Mouse (Mus musculus): ENCODE measurements around the gene Pxmp2. TPM values are rescaled to one million over a fixed set of nuclear protein-coding genes. Genes with fewer than 3 reads are reported as not detected.

Gene Pxmp2
- total RNA-seq, 1 experiment = 16.9 TPM

DNA sequence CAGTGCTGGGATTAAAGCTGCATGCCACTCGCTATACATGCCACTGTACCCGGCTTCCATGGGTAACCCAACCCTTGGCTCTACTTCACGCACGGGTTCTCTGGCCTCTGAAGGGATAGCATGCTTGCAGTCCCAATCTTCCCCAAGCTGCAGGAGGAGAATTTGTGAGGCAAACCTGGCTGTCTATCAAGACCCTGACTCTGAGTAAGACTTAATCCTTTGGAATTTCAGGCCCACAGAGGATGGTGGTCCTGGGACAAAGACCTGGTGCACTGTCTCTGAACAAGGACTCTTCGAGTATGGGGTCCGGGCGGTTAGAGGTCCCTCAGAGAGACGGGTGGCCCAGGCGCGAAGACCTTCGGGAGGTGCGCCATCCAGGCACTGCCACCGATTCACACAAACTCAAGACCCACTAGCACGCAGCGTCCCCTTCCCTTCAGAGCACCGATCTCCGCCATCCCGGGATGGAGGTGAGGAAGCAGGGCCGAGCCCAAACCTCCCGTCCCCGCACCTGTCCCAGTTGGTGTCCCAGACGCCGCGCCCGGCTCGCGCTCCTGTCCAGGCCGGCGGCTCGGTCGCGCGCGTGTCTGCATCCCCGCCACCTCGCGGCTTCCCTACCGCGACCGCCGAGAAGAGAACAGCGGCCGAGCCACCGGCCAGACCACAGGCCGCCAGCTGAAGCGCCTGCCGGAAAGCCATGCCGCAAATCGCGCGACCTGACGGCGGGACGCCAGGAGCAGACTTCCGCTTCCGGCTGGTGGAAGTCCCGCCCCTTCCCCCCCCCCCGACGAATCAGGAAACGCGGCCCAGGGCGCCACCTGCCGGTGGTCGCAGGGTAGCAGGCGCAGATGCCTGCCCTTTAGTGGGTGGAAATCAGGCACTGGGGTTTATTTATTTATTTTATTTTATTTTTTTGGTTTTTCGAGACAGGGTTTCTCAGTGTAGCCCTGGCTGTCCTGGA is 16.6 kb downstream of the Pxmp2 start, which contains the start of gene Pgam5:
Gene Pgam5 (minus strand): TSS at position 773 of the 961 bp plus-strand sequence.
- H3K9ac ChIP-seq (ENCODE audit: insufficient read depth, low read depth, low read length, poor library complexity, severe bottlenecking) = peak within 1 kb of the TSS; percentile 97
- peak within 1 kb of the TSS; percentile 45 for H3K27ac ChIP-seq (ENCODE audit: insufficient read depth, low read depth, low read length, poor library complexity, severe bottlenecking)
- peak within 1 kb of the TSS; percentile 97 to 100 for H3K4me3 ChIP-seq (ENCODE audit: insufficient read depth in 1 of 2, low read depth in 1 of 2, low read length in 2 of 2, poor library complexity in 1 of 2, severe bottlenecking in 1 of 2)
- DNase-seq (ENCODE audit: low read depth, low spot score) = peak; percentile 78
- peaks cover 2 to 5% of the 10 kb centered on the region in 2 experiments; a peak in 3 of 4 replicates for H3K4me1 ChIP-seq (ENCODE audit: control insufficient read depth in 2 of 2, insufficient read depth in 2 of 2, low read length in 2 of 2, poor library complexity in 1 of 2)
- no peak for TF ChIP-seq ZC3H11A (IDR thresholded peaks at IDR 0.05; ENCODE audit: borderline replicate concordance, low read depth, low read length)
- TF ChIP-seq CHD2 (IDR thresholded peaks at IDR 0.05; ENCODE audit: low read depth, low read length) = peak; percentile 18; the same call in 1 of the 2 replicates
- no peak for TF ChIP-seq MAFK (IDR thresholded peaks at IDR 0.05; ENCODE audit: insufficient read depth, low read depth, low read length)
- no peaks in the 10 kb centered on the region for H3K9me3 ChIP-seq (ENCODE audit: control insufficient read depth, insufficient read depth, low read depth, low read length)
- peaks cover 22% of the 10 kb centered on the region for H3K36me3 ChIP-seq (ENCODE audit: control insufficient read depth, insufficient read depth, low read length, poor library complexity, severe bottlenecking)
- in situ Hi-C loops (cut with MboI; ENCODE audit: low sequenced_read_pairs in 2 of 2, unreplicated experiment in 2 of 2) = no loop called here

- DNase-seq (ENCODE audit: low read depth, low spot score) = no peak
- no peak for TF ChIP-seq ZNF384 (IDR thresholded peaks at IDR 0.05; ENCODE audit: low read depth, low read length)
- TF ChIP-seq CHD2 (IDR thresholded peaks at IDR 0.05; ENCODE audit: low read depth, low read length) = no peak
- TF ChIP-seq ZC3H11A (IDR thresholded peaks at IDR 0.05; ENCODE audit: borderline replicate concordance, low read depth, low read length) = no peak
- no peak for TF ChIP-seq MAFK (IDR thresholded peaks at IDR 0.05; ENCODE audit: insufficient read depth, low read depth, low read length)
- no peak for TF ChIP-seq HCFC1 (IDR thresholded peaks at IDR 0.05; ENCODE audit: borderline replicate concordance, insufficient read depth, low read length)
- in situ Hi-C loops (cut with MboI; ENCODE audit: low sequenced_read_pairs in 2 of 2, unreplicated experiment in 2 of 2) = no loop called here
- Histone ChIP-seq H3K9me3 (ENCODE audit: control insufficient read depth, insufficient read depth, low read depth, low read length) (no peaks in the 10 kb centered on the region), H3K36me3 (ENCODE audit: control insufficient read depth, insufficient read depth, low read length, poor library complexity, severe bottlenecking) (peaks cover 23% of the 10 kb centered on the region), H3K4me3 (ENCODE audit: insufficient read depth in 1 of 2, low read depth in 1 of 2, low read length in 2 of 2, poor library complexity in 1 of 2, severe bottlenecking in 1 of 2) (no peak overlapping the region), H3K4me1 (ENCODE audit: control insufficient read depth in 2 of 2, insufficient read depth in 2 of 2, low read length in 2 of 2, poor library complexity in 1 of 2) (peaks cover 2 to 5% of the 10 kb centered on the region in 2 experiments; a peak in 3 of 4 replicates), H3K9ac (ENCODE audit: insufficient read depth, low read depth, low read length, poor library complexity, severe bottlenecking) (no peak overlapping the region), H3K27ac (ENCODE audit: insufficient read depth, low read depth, low read length, poor library complexity, severe bottlenecking) (no peak overlapping the region)
Measured at GRCm38 (mm10) chr5:110266941-110267340, 19.0 kb downstream of the Pxmp2 start.

DNA sequence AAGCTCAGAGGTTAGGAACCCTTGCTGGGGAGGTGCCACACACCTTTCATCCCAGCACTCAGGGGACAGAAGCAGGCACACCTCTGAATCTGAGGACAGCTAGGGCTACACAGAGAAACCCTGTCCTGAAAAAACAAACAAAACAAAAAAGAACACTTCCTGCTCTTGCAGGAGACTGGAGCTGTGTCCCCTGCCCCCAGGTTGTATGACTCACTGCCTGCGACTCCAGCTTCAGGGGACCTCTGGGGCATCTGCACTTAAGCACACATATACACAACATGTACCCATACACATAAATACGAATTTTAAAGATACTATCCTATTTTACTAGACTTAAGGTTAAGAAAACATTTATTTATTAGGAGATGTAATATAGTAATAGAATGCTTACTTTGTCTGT is 41.9 kb downstream of the Pxmp2 start:
- Histone ChIP-seq H3K4me1 (ENCODE audit: control insufficient read depth in 2 of 2, insufficient read depth in 2 of 2, low read length in 2 of 2, poor library complexity in 1 of 2) (no peaks in the 10 kb centered on the region), H3K9me3 (ENCODE audit: control insufficient read depth, insufficient read depth, low read depth, low read length) (no peaks in the 10 kb centered on the region), H3K4me3 (ENCODE audit: insufficient read depth in 1 of 2, low read depth in 1 of 2, low read length in 2 of 2, poor library complexity in 1 of 2, severe bottlenecking in 1 of 2) (no peak overlapping the region), H3K27ac (ENCODE audit: insufficient read depth, low read depth, low read length, poor library complexity, severe bottlenecking) (no peak overlapping the region), H3K36me3 (ENCODE audit: control insufficient read depth, insufficient read depth, low read length, poor library complexity, severe bottlenecking) (peaks cover 16% of the 10 kb centered on the region), H3K9ac (ENCODE audit: insufficient read depth, low read depth, low read length, poor library complexity, severe bottlenecking) (no peak overlapping the region)
- no peak for DNase-seq (ENCODE audit: low read depth, low spot score)
- in situ Hi-C loops (cut with MboI; ENCODE audit: low sequenced_read_pairs in 2 of 2, unreplicated experiment in 2 of 2) = no loop called here
- TF ChIP-seq HCFC1 (IDR thresholded peaks at IDR 0.05; ENCODE audit: borderline replicate concordance, insufficient read depth, low read length) (no peak), MAFK (IDR thresholded peaks at IDR 0.05; ENCODE audit: insufficient read depth, low read depth, low read length) (no peak)

DNA sequence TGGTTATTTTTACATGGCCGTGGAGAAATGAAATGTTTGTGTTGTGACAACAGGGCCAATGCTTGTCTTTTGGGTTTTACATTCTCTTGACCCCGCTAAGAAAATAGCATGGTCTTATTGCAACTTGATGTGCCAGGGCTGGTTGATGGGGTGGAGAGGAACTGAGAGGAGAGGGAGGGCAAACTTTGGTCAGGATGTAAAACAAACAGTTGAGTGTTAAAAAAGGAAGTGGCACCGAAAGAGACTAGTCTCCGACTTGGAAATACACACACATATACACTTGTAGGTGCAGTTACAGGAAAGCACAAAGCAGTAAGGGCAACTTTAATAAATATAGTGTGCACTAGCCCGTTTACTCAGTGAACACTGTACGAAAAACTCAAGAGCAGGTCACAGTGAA is 53.6 kb downstream of the Pxmp2 start:
- no peak overlapping the region for H3K4me3 ChIP-seq (ENCODE audit: insufficient read depth in 1 of 2, low read depth in 1 of 2, low read length in 2 of 2, poor library complexity in 1 of 2, severe bottlenecking in 1 of 2)

More for the DNA sequence above, 53.6 kb downstream of the Pxmp2 start:
- DNase-seq (ENCODE audit: low read depth, low spot score) = no peak
- no peak for TF ChIP-seq ZC3H11A (IDR thresholded peaks at IDR 0.05; ENCODE audit: borderline replicate concordance, low read depth, low read length)
- no peak for TF ChIP-seq MAFK (IDR thresholded peaks at IDR 0.05; ENCODE audit: insufficient read depth, low read depth, low read length)
- TF ChIP-seq CHD2 (IDR thresholded peaks at IDR 0.05; ENCODE audit: low read depth, low read length) = no peak
- no peak for TF ChIP-seq ZNF384 (IDR thresholded peaks at IDR 0.05; ENCODE audit: low read depth, low read length)
- TF ChIP-seq HCFC1 (IDR thresholded peaks at IDR 0.05; ENCODE audit: borderline replicate concordance, insufficient read depth, low read length) = no peak
- H3K4me1 ChIP-seq (ENCODE audit: control insufficient read depth in 2 of 2, insufficient read depth in 2 of 2, low read length in 2 of 2, poor library complexity in 1 of 2) = 0 out of 4 replicates have a peak, but pooled peaks cover 0 to 2% of the 10 kb centered on the region in 2 experiments
- H3K36me3 ChIP-seq (ENCODE audit: control insufficient read depth, insufficient read depth, low read length, poor library complexity, severe bottlenecking) = peaks cover 7% of the 10 kb centered on the region
- H3K9me3 ChIP-seq (ENCODE audit: control insufficient read depth, insufficient read depth, low read depth, low read length) = no peaks in the 10 kb centered on the region
- H3K27ac ChIP-seq (ENCODE audit: insufficient read depth, low read depth, low read length, poor library complexity, severe bottlenecking) = no peak overlapping the region
- in situ Hi-C loops (cut with MboI; ENCODE audit: low sequenced_read_pairs in 2 of 2, unreplicated experiment in 2 of 2) = no loop called here
- H3K9ac ChIP-seq (ENCODE audit: insufficient read depth, low read depth, low read length, poor library complexity, severe bottlenecking) = no peak overlapping the region

All from ES-E14 (cell line).